Mouse (Mus musculus) kidney, postnatal 0 days (tissue): ENCODE data around the gene S100a7a. TPM values are rescaled to one million over a fixed set of nuclear protein-coding genes. Genes with fewer than 3 reads are reported as not detected.

Experiments used
- ATAC-seq: fragments of 200-750 bp; cut with Nextera tagmentation; replicated peaks from 2 replicates; pipeline ENCODE4 v1.8.0; 2017; ENCODE audit warnings: low read depth, moderate number of reproducible peaks, moderate TSS enrichment, moderate library complexity; ENCODE audit not compliant: low FRiP score
- DNase-seq: peaks from one replicate; pipeline ENCODE4 v3.0.0-alpha.2; 2016; ENCODE audit warnings: low spot score
- H3K27ac ChIP-seq: fragments of 300-500 bp; sonication (generic); 2 replicates; pipeline ENCODE4 v1.5.1; 2014; ENCODE audit warnings: mild to moderate bottlenecking
- H3K27me3 ChIP-seq: fragments of 300-500 bp; sonication (generic); 2 replicates; pipeline ENCODE4 v1.6.1; 2014; ENCODE audit warnings: low read length, mixed read lengths; ENCODE audit not compliant: insufficient read depth
- H3K36me3 ChIP-seq: fragments of 300-500 bp; sonication (generic); 2 replicates; pipeline ENCODE4 v1.6.1; 2014; ENCODE audit warnings: low read length, mixed read lengths; ENCODE audit not compliant: insufficient read depth
- H3K4me1 ChIP-seq: fragments of 300-500 bp; sonication (generic); replicated peaks from 2 replicates; pipeline ENCODE4 v1.6.1; 2014; ENCODE audit warnings: antibody characterized with exemption, low read length, mixed read lengths; ENCODE audit not compliant: insufficient read depth
- H3K4me2 ChIP-seq: fragments of 300-500 bp; sonication (generic); 2 replicates; pipeline ENCODE4 v1.6.1; 2014; ENCODE audit warnings: mild to moderate bottlenecking, low read length, moderate library complexity, mixed read lengths
- H3K4me3 ChIP-seq: fragments of 300-500 bp; sonication (generic); replicated peaks from 2 replicates; pipeline ENCODE4 v1.5.1; 2014; ENCODE audit warnings: low read depth, low read length
- H3K9ac ChIP-seq: fragments of 300-500 bp; sonication (generic); 2 replicates; pipeline ENCODE4 v1.6.1; 2014; ENCODE audit warnings: low read depth, low read length
- H3K9me3 ChIP-seq: fragments of 300-500 bp; sonication (generic); replicated peaks from 2 replicates; pipeline ENCODE4 v1.6.1; 2016; ENCODE audit warnings: low read length, inconsistent platforms, mixed read lengths
- CTCF ChIP-seq: IDR thresholded peaks from 2 replicates; pipeline ENCODE4 v1.5.1; 2016; ENCODE audit warnings: antibody characterized with exemption, low read depth, mild to moderate bottlenecking, moderate library complexity
- WGBS: fragments of 180-500 bp; shearing (Covaris S2); extraction: QIAGEN DNeasy Blood & Tissue Kit; methylation state at CpG from one replicate; pipeline ENCODE4 v1.1.7; 2014; 5-methylcytosine and 5-hydroxymethylcytosine counted together
- polyA plus RNA-seq: library from polyadenylated mRNA; unstranded; fragments of >200 nt; fragmentation: Nextera tagmentation; extraction: Ambion mirVana; gene quantifications from 2 replicates; pipeline ENCODE4 v1.2.1, GENCODE M21; 2015

S100a7a gene
- polyA plus RNA-seq, result 0.14 TPM in 1 of 2 replicates, not detected in the other

GRCm38 (mm10) chr3:90653717-90654116 lies at the start of gene S100a7a:
S100a7a (plus strand) TSS chr3:90654017.
- H3K27ac ChIP-seq, result no peak within 1 kb of the TSS
- H3K4me1 ChIP-seq, result no peaks in the 10 kb centered on the region
- H3K9me3 ChIP-seq, result no peaks in the 10 kb centered on the region
- no peak within 1 kb of the TSS for H3K4me3 ChIP-seq
- H3K9ac ChIP-seq, result no peak within 1 kb of the TSS
- no peak for DNase-seq
- no peak for ATAC-seq
- no peaks in the 10 kb centered on the region for H3K36me3 ChIP-seq
- no peaks in the 10 kb centered on the region for H3K27me3 ChIP-seq
- no peak within 1 kb of the TSS for H3K4me2 ChIP-seq
- no peak for TF ChIP-seq CTCF

GRCm38 (mm10) chr3:90604416-90604815 lies 49.4 kb upstream of the S100a7a start:
- Histone ChIP-seq H3K27ac (peak overlapping the region; percentile 55; the same call in 1 of the 2 replicates), H3K9ac (no peak overlapping the region), H3K4me3 (no peak overlapping the region), H3K9me3 (no peaks in the 10 kb centered on the region), H3K36me3 (no peaks in the 10 kb centered on the region), H3K27me3 (no peaks in the 10 kb centered on the region), H3K4me2 (no peak overlapping the region), H3K4me1 (peaks cover 3% of the 10 kb centered on the region; the same call in 1 of the 2 replicates)
- DNase-seq, result peak; percentile 84
- no peak for TF ChIP-seq CTCF
- WGBS, result 30% methylated on average over 4 of the region's 4 CpGs
- no peak; the same call in 1 of the 2 replicates for ATAC-seq

- peak overlapping the region; percentile 55; the same call in 1 of the 2 replicates for H3K27ac ChIP-seq
- H3K36me3 ChIP-seq, result no peaks in the 10 kb centered on the region
- no peak overlapping the region for H3K4me2 ChIP-seq
- peaks cover 3% of the 10 kb centered on the region; the same call in 1 of the 2 replicates for H3K4me1 ChIP-seq
- no peak for ATAC-seq
- DNase-seq, result no peak
- H3K27me3 ChIP-seq, result no peaks in the 10 kb centered on the region
- H3K9ac ChIP-seq, result no peak overlapping the region
- 79% methylated on average over 3 of the region's 3 CpGs for WGBS
- no peak for TF ChIP-seq CTCF
- no peak overlapping the region for H3K4me3 ChIP-seq
- H3K9me3 ChIP-seq, result no peaks in the 10 kb centered on the region
These were observed 48.8 kb upstream of the S100a7a start for GRCm38 (mm10) chr3:90605049-90605448.

- TF ChIP-seq CTCF, result no peak
- 80% methylated on average over 2 of the region's 2 CpGs for WGBS
- H3K4me2 ChIP-seq, result no peak overlapping the region
- H3K27ac ChIP-seq, result 0 out of 2 replicates have a peak overlapping the region, but pooled peaks have one; percentile 21
- no peak overlapping the region for H3K9ac ChIP-seq
- ATAC-seq, result no peak
- no peaks in the 10 kb centered on the region for H3K27me3 ChIP-seq
- H3K9me3 ChIP-seq, result no peaks in the 10 kb centered on the region
- peaks cover 3% of the 10 kb centered on the region; the same call in 1 of the 2 replicates for H3K4me1 ChIP-seq
- H3K4me3 ChIP-seq, result no peak overlapping the region
- no peak for DNase-seq
- H3K36me3 ChIP-seq, result no peaks in the 10 kb centered on the region
These were observed 48.1 kb upstream of the S100a7a start for GRCm38 (mm10) chr3:90605736-90606135.

- 72% methylated on average over 6 of the region's 6 CpGs for WGBS
- Histone ChIP-seq H3K27ac (0 out of 2 replicates have a peak overlapping the region, but pooled peaks have one; percentile 21), H3K4me1 (peaks cover 3% of the 10 kb centered on the region; the same call in 1 of the 2 replicates), H3K36me3 (no peaks in the 10 kb centered on the region), H3K27me3 (no peaks in the 10 kb centered on the region), H3K4me3 (no peak overlapping the region), H3K9ac (no peak overlapping the region), H3K9me3 (no peaks in the 10 kb centered on the region), H3K4me2 (no peak overlapping the region)
- no peak for TF ChIP-seq CTCF
- ATAC-seq (no peak), DNase-seq (peak; percentile 83)
These were observed 47.6 kb upstream of the S100a7a start for GRCm38 (mm10) chr3:90606185-90606584.

GRCm38 (mm10) chr3:90607361-90607760 lies 46.5 kb upstream of the S100a7a start:
- WGBS, result 85% methylated on average over 3 of the region's 3 CpGs
- Histone ChIP-seq H3K4me3 (no peak overlapping the region), H3K27ac (no peak overlapping the region), H3K4me1 (peaks cover 6% of the 10 kb centered on the region; the same call in 1 of the 2 replicates), H3K9ac (no peak overlapping the region), H3K4me2 (no peak overlapping the region), H3K36me3 (no peaks in the 10 kb centered on the region), H3K9me3 (no peaks in the 10 kb centered on the region), H3K27me3 (no peaks in the 10 kb centered on the region)
- ATAC-seq (no peak), DNase-seq (no peak)
- TF ChIP-seq CTCF, result no peak

GRCm38 (mm10) chr3:90608223-90608622 lies 45.6 kb upstream of the S100a7a start, which contains the start of gene S100a5:
S100a5 (plus strand) TSS chr3:90608523.
- H3K36me3 ChIP-seq, result no peaks in the 10 kb centered on the region
- no peak for TF ChIP-seq CTCF
- no peak within 1 kb of the TSS for H3K4me2 ChIP-seq
- no peaks in the 10 kb centered on the region for H3K9me3 ChIP-seq
- peaks cover 11% of the 10 kb centered on the region; the same call in 1 of the 2 replicates for H3K4me1 ChIP-seq
- ATAC-seq, result no peak
- no peaks in the 10 kb centered on the region for H3K27me3 ChIP-seq
- WGBS, result 67% methylated on average over 3 of the region's 3 CpGs
- no peak within 1 kb of the TSS for H3K27ac ChIP-seq
- no peak within 1 kb of the TSS for H3K4me3 ChIP-seq
- H3K9ac ChIP-seq, result no peak within 1 kb of the TSS
- DNase-seq, result no peak
